Comparison of ENCODE assay signal across 9 mouse cellular contexts in genomic region chr6:135364891-135365301, GRCm38 (mm10). TPM values are rescaled to one million over a fixed set of nuclear protein-coding genes. Genes with fewer than 3 reads are reported as not detected.
A peak's percentile ranks its signal among the peaks of the same experiment; 100 is the strongest.
DNase-seq lines count a peak whose midpoint lies in the region; ATAC-seq lines count a peak whose summit lies in the region.
"Had no signal": no experiment of that assay in that cellular context is flagged by ENCODE, and none has a peak within 500 bp of the region (broad histone marks: within the 10 kb centered on the region; RNA-seq: fewer than 3 reads in every experiment).

No protein-coding gene starts in this region.

- DNase-seq in right cerebral cortex, postnatal 10 days (ENCODE audit: low spot score in 2 of 2) = peak; percentile 35 to 52
- DNase-seq in right cerebral cortex, postnatal 36 days (ENCODE audit: low spot score in 2 of 2) = no peak
- peak; percentile 95 to 97 for DNase-seq in heart, adult 9 months (ENCODE audit: low spot score in 2 of 2)
- DNase-seq in kidney, adult 8-10 months = peak; percentile 77 to 85
- no peak for DNase-seq in frontal cortex, postnatal 10 days (ENCODE audit: low spot score in 2 of 2)

- peak overlapping the region; percentile 65 for H3K4me3 ChIP-seq in macrophage (ENCODE audit: inconsistent target)

- peaks cover 80% of the 10 kb centered on the region for H3K79me2 ChIP-seq in macrophage (ENCODE audit: inconsistent target)

- H3K36me3 ChIP-seq in macrophage (ENCODE audit: inconsistent target) = no peaks in the 10 kb centered on the region

- H3K27ac ChIP-seq in macrophage = peak overlapping the region; percentile 96

- WGBS in macrophage (ENCODE audit: missing documents) = 84% methylated on average over 6 of the region's 6 CpGs

- no peak for ATAC-seq in erythroid progenitor cell, adult 5-6 weeks (replicated peaks; ENCODE audit: low FRiP score, poor library complexity, severe bottlenecking)
- ATAC-seq in cerebellum, adult (ENCODE audit: insufficient number of reproducible peaks, low FRiP score, low TSS enrichment) = no peak

RNA-seq across cellular contexts. Expression of gene Emp1, which starts 2.6 kb away (rescaled TPM):
- 100 to 1,000 TPM in 9 of 26 experiments, 10 to 100 TPM in 11, 1 to 10 TPM in 6; 3.0 to 546 (median 57.0) TPM for total RNA-seq in macrophage (2018; cell fraction: chromatin; rRNA removed)
- total RNA-seq in macrophage (2018; cell fraction: cytosol; rRNA removed) = 100 to 1,000 TPM in 13 of 26 experiments, 10 to 100 TPM in 13; 25.9 to 510 (median 155) TPM
- 100 to 1,000 TPM in 13 of 26 experiments, 10 to 100 TPM in 13; 21.9 to 558 (median 121) TPM for total RNA-seq in macrophage (2018; cell fraction: nucleus; rRNA removed)
- 209 to 490 TPM (median 475 TPM) in 3 replicates for polyA plus RNA-seq in macrophage (2018)
- 3.2 TPM in 1 of 2 replicates, not detected in the other for total RNA-seq in erythroid progenitor cell, adult 5-6 weeks (2015; ENCODE audit: low replicate concordance)
- 0.77 and 2.0 TPM in 2 replicates for total RNA-seq in erythroid progenitor cell, adult 5-6 weeks (2017; ENCODE audit: low replicate concordance)

RNA-seq across cellular contexts. Expression of gene Pbp2, which starts 54.7 kb away (rescaled TPM):
- not detected for total RNA-seq in macrophage (2018; cell fraction: chromatin; rRNA removed)
- total RNA-seq in macrophage (2018; cell fraction: cytosol; rRNA removed) = not detected
- total RNA-seq in macrophage (2018; cell fraction: nucleus; rRNA removed) = not detected
- polyA plus RNA-seq in macrophage (2018) = not detected in 3 replicates
- total RNA-seq in erythroid progenitor cell, adult 5-6 weeks (2015; ENCODE audit: low replicate concordance) = 1.7 TPM in 1 of 2 replicates, not detected in the other
- not detected in 2 replicates for total RNA-seq in erythroid progenitor cell, adult 5-6 weeks (2017; ENCODE audit: low replicate concordance)
- total RNA-seq: hematopoietic stem cell, adult 5-6 weeks had no signal

Comparison
In these comparisons a context has a peak if more than half of its experiments do, and no peak if none do; other contexts are left out.
1. DNase-seq: peak in right cerebral cortex, postnatal 10 days (2 of 2), heart, adult 9 months (2 of 2) and kidney, adult 8-10 months (2 of 2); none in right cerebral cortex, postnatal 36 days (0 of 2) and frontal cortex, postnatal 10 days (0 of 2).